15 mouse cellular contexts compared by ENCODE assay signal in genomic region chr7:110671121-110671680, GRCm38 (mm10). TPM values are rescaled to one million over a fixed set of nuclear protein-coding genes. Genes with fewer than 3 reads are reported as not detected.
DNase-seq lines count a peak whose midpoint lies in the region; ATAC-seq lines count a peak whose summit lies in the region.
"Had no signal": no experiment of that assay in that cellular context is flagged by ENCODE, and none has a peak within 500 bp of the region (broad histone marks: within the 10 kb centered on the region; RNA-seq: fewer than 3 reads in every experiment).

No protein-coding gene starts in this region.

- H3K9ac ChIP-seq in lung, embryonic 15.5 days: no peak overlapping the region
- H3K9ac ChIP-seq in embryonic facial prominence, embryonic 13.5 days: no peak overlapping the region
- no peak overlapping the region for H3K9ac ChIP-seq in stomach, embryonic 14.5 days (replicated peaks; ENCODE audit: low read depth, low read length)
- no peak overlapping the region for H3K9ac ChIP-seq in forebrain, embryonic 11.5 days (ENCODE audit: low read length)
- no peak overlapping the region for H3K9ac ChIP-seq in liver, embryonic 11.5 days (ENCODE audit: low read depth, low read length)
- H3K9ac ChIP-seq: limb, embryonic 12.5 days had no signal

- peaks cover 22% of the 10 kb centered on the region for H3K4me1 ChIP-seq in lung, embryonic 15.5 days
- H3K4me1 ChIP-seq in embryonic facial prominence, embryonic 13.5 days: peaks cover 4% of the 10 kb centered on the region; the same call in 1 of the 2 replicates
- H3K4me1 ChIP-seq in stomach, embryonic 14.5 days (ENCODE audit: control insufficient read depth, insufficient read depth, low read length): peaks cover 12% of the 10 kb centered on the region; the same call in 1 of the 2 replicates
- 0 out of 2 replicates have a peak, but pooled peaks cover 3% of the 10 kb centered on the region for H3K4me1 ChIP-seq in forebrain, embryonic 11.5 days (replicated peaks; ENCODE audit: control insufficient read depth, insufficient read depth, low read length)
- no peaks in the 10 kb centered on the region for H3K4me1 ChIP-seq in liver, embryonic 11.5 days (replicated peaks; ENCODE audit: control insufficient read depth, insufficient read depth, low read length)
- H3K4me1 ChIP-seq: limb, embryonic 12.5 days had no signal

- H3K4me2 ChIP-seq in lung, embryonic 15.5 days: no peak overlapping the region
- H3K4me2 ChIP-seq in embryonic facial prominence, embryonic 13.5 days: no peak overlapping the region
- no peak overlapping the region for H3K4me2 ChIP-seq in stomach, embryonic 14.5 days (replicated peaks; ENCODE audit: low read depth, low read length)
- no peak overlapping the region for H3K4me2 ChIP-seq in forebrain, embryonic 11.5 days (ENCODE audit: low read depth, low read length, severe bottlenecking)
- no peak overlapping the region for H3K4me2 ChIP-seq in liver, embryonic 11.5 days
- H3K4me2 ChIP-seq: limb, embryonic 12.5 days had no signal

- DNase-seq in lung, postnatal 14 days: no peak
- DNase-seq in R1 (ENCODE audit: low read depth, low spot score): peak; percentile 36
- DNase-seq in forebrain, embryonic 11.5 days (ENCODE audit: low spot score): no peak
- DNase-seq in liver, embryonic 11.5 days (ENCODE audit: low spot score): no peak
- DNase-seq: adrenal gland, postnatal 36 days; kidney, postnatal 14 days; right cerebral cortex, adult 18-20 months; thymus, adult 18-20 months had no signal

- no peak for ATAC-seq in lung, embryonic 15.5 days (ENCODE audit: borderline replicate concordance, extremely low read depth, low FRiP score, low TSS enrichment)
- ATAC-seq in embryonic facial prominence, embryonic 13.5 days (ENCODE audit: insufficient number of reproducible peaks, insufficient read depth, low FRiP score, low TSS enrichment, low read depth): no peak
- no peak for ATAC-seq in stomach, embryonic 14.5 days (ENCODE audit: insufficient number of reproducible peaks, insufficient read depth, low FRiP score, low read depth)
- no peak for ATAC-seq in forebrain, embryonic 11.5 days (replicated peaks; ENCODE audit: low FRiP score)
- ATAC-seq in liver, embryonic 11.5 days (replicated peaks; ENCODE audit: low FRiP score): no peak
- ATAC-seq: inflammation-experienced regulatory T-cells, adult 6 months; midbrain, embryonic 16.5 days had no signal

- no peaks in the 10 kb centered on the region for H3K27me3 ChIP-seq in lung, embryonic 15.5 days
- no peaks in the 10 kb centered on the region for H3K27me3 ChIP-seq in embryonic facial prominence, embryonic 13.5 days
- H3K27me3 ChIP-seq in stomach, embryonic 14.5 days (ENCODE audit: control insufficient read depth, insufficient read depth, low read length): no peaks in the 10 kb centered on the region
- no peaks in the 10 kb centered on the region for H3K27me3 ChIP-seq in forebrain, embryonic 11.5 days (ENCODE audit: control insufficient read depth, insufficient read depth, low read length)
- no peaks in the 10 kb centered on the region for H3K27me3 ChIP-seq in liver, embryonic 11.5 days (replicated peaks; ENCODE audit: control insufficient read depth, insufficient read depth, low read length)
- H3K27me3 ChIP-seq: limb, embryonic 12.5 days had no signal

- 34% methylated on average over 6 of the region's 6 CpGs for WGBS in lung, embryonic 15.5 days
- 41% methylated on average over 6 of the region's 6 CpGs for WGBS in embryonic facial prominence, embryonic 13.5 days
- 38% methylated on average over 6 of the region's 6 CpGs for WGBS in stomach, embryonic 14.5 days
- WGBS in forebrain, embryonic 11.5 days: 44% methylated on average over 6 of the region's 6 CpGs
- 56% methylated on average over 6 of the region's 6 CpGs for WGBS in liver, embryonic 11.5 days

- H3K9me3 ChIP-seq in lung, embryonic 15.5 days: no peaks in the 10 kb centered on the region
- no peaks in the 10 kb centered on the region for H3K9me3 ChIP-seq in embryonic facial prominence, embryonic 13.5 days
- H3K9me3 ChIP-seq in stomach, embryonic 14.5 days (ENCODE audit: control insufficient read depth, low read depth, low read length): no peaks in the 10 kb centered on the region
- H3K9me3 ChIP-seq in forebrain, embryonic 11.5 days (ENCODE audit: control insufficient read depth, low read length): no peaks in the 10 kb centered on the region
- H3K9me3 ChIP-seq in liver, embryonic 11.5 days (ENCODE audit: control insufficient read depth, low read length): no peaks in the 10 kb centered on the region
- H3K9me3 ChIP-seq: limb, embryonic 12.5 days had no signal

- H3K27ac ChIP-seq in lung, embryonic 15.5 days: 0 out of 2 replicates have a peak overlapping the region, but pooled peaks have one; percentile 29
- 0 out of 2 replicates have a peak overlapping the region, but pooled peaks have one; percentile 22 for H3K27ac ChIP-seq in embryonic facial prominence, embryonic 13.5 days
- peak overlapping the region; percentile 39; the same call in 1 of the 2 replicates for H3K27ac ChIP-seq in stomach, embryonic 14.5 days (ENCODE audit: low read length)
- no peak overlapping the region for H3K27ac ChIP-seq in forebrain, embryonic 11.5 days (ENCODE audit: low read depth, low read length)
- H3K27ac ChIP-seq in liver, embryonic 11.5 days (ENCODE audit: low read depth, low read length): no peak overlapping the region
- H3K27ac ChIP-seq: limb, embryonic 12.5 days; macrophage had no signal

- no peaks in the 10 kb centered on the region for H3K36me3 ChIP-seq in lung, embryonic 15.5 days
- no peaks in the 10 kb centered on the region for H3K36me3 ChIP-seq in embryonic facial prominence, embryonic 13.5 days
- H3K36me3 ChIP-seq in stomach, embryonic 14.5 days (ENCODE audit: control insufficient read depth, insufficient read depth, low read length): no peaks in the 10 kb centered on the region
- no peaks in the 10 kb centered on the region for H3K36me3 ChIP-seq in forebrain, embryonic 11.5 days (ENCODE audit: control insufficient read depth, insufficient read depth, low read length)
- no peaks in the 10 kb centered on the region for H3K36me3 ChIP-seq in liver, embryonic 11.5 days (ENCODE audit: control insufficient read depth, insufficient read depth, low read length)
- H3K36me3 ChIP-seq: limb, embryonic 12.5 days had no signal

- H3K4me3 ChIP-seq in lung, embryonic 15.5 days: no peak overlapping the region
- no peak overlapping the region for H3K4me3 ChIP-seq in embryonic facial prominence, embryonic 13.5 days
- H3K4me3 ChIP-seq in stomach, embryonic 14.5 days (ENCODE audit: low read depth, low read length): no peak overlapping the region
- H3K4me3 ChIP-seq in forebrain, embryonic 11.5 days (ENCODE audit: low read depth, low read length): no peak overlapping the region
- no peak overlapping the region for H3K4me3 ChIP-seq in liver, embryonic 11.5 days (ENCODE audit: low read depth, low read length)
- H3K4me3 ChIP-seq: limb, embryonic 12.5 days had no signal

RNA-seq across cellular contexts. Expression of gene Adm, which starts 43.7 kb away (rescaled TPM):
- polyA plus RNA-seq in lung, embryonic 15.5 days (2015; fragmentation: Nextera tagmentation; extraction: Ambion mirVana): 6.4 and 6.7 TPM in 2 replicates
- 2.9 TPM in 2 replicates for polyA plus RNA-seq in embryonic facial prominence, embryonic 13.5 days (2015; fragmentation: Nextera tagmentation; extraction: Ambion mirVana)
- 3.4 and 4.0 TPM in 2 replicates for polyA plus RNA-seq in stomach, embryonic 14.5 days (2014; fragmentation: Nextera tagmentation; extraction: Ambion mirVana)
- 5.4 and 5.8 TPM in 2 replicates for polyA plus RNA-seq in forebrain, embryonic 11.5 days (2014; fragmentation: Nextera tagmentation; extraction: Ambion mirVana)
- 8.8 and 10.6 TPM in 2 replicates for polyA plus RNA-seq in liver, embryonic 11.5 days (2014; fragmentation: Nextera tagmentation; extraction: Ambion mirVana)
- polyA plus RNA-seq: inflammation-experienced regulatory T-cells, adult 6 months had no signal

RNA-seq across cellular contexts. Expression of gene Sbf2, which starts 56.5 kb away (rescaled TPM):
- 37.4 and 39.1 TPM in 2 replicates for polyA plus RNA-seq in lung, embryonic 15.5 days (2015; fragmentation: Nextera tagmentation; extraction: Ambion mirVana)
- 29.9 and 31.6 TPM in 2 replicates for polyA plus RNA-seq in embryonic facial prominence, embryonic 13.5 days (2015; fragmentation: Nextera tagmentation; extraction: Ambion mirVana)
- 46.1 and 48.8 TPM in 2 replicates for polyA plus RNA-seq in stomach, embryonic 14.5 days (2014; fragmentation: Nextera tagmentation; extraction: Ambion mirVana)
- 45.1 and 46.2 TPM in 2 replicates for polyA plus RNA-seq in forebrain, embryonic 11.5 days (2014; fragmentation: Nextera tagmentation; extraction: Ambion mirVana)
- 13.8 and 14.6 TPM in 2 replicates for polyA plus RNA-seq in liver, embryonic 11.5 days (2014; fragmentation: Nextera tagmentation; extraction: Ambion mirVana)

Comparison
In these comparisons a context has a peak if more than half of its experiments do, and no peak if none do; other contexts are left out.
1. H3K27ac ChIP-seq: peak in lung, embryonic 15.5 days (single experiment), embryonic facial prominence, embryonic 13.5 days (single experiment) and stomach, embryonic 14.5 days (single experiment); none in forebrain, embryonic 11.5 days (single experiment) and liver, embryonic 11.5 days (single experiment).